Mouse (Mus musculus): ENCODE measurements around the gene Rps3.

Gene Rps3

GRCm38 (mm10) chr7:99443164-99443563, 40.4 kb downstream of the Rps3 start:
- no peak for DNase-seq (ENCODE audit: low spot score in 2 of 2)

DNA sequence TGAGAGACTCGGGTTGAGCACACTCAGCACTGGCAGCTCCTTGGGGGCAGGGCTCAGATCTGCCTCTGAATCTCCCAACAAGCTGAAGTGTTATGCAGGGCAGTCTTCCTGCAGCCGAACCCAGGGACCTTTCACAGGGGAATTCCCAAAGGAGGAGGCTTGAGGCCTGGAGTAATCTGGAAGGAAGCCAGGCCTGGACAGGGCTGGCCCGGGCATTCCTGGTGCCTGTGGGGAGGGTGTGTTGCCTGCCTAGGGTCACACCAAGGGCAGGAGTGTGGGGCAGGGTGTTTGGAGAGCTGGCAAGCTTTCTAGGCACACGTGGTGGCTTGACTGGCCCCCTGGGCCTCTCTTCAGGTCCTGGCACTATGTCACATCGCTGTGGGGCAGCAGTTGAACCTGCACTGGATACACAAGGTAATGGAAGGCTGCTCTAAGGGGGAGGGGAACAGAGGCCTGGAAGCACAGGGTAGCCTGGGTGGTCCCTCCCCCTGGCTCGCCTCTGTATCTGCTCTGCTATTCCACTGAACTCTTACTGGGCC, 41.9 kb downstream of the Rps3 start:
- no peak for DNase-seq (ENCODE audit: low spot score in 2 of 2)

DNA sequence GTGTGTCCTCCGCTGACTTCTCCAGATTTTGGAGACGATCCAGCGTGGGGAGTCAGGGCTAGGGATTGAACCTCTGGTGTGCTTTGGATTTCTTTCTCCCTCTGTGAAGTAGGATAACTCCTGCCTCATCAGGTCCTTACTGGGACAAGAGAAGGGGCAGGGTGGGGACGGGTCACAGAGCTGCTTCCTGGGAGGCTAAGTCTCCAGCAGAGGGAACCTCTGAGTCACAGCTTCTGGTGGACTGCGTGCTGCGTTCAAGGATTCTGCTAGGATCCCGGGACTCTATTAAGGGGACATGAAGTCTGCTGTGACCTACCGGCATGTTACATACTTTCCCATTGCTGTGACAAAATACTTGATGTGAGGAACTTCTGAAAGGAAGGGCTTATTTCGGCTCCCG, 44.7 kb downstream of the Rps3 start:
- no peak for DNase-seq (ENCODE audit: low spot score in 2 of 2)

- no peak for DNase-seq (ENCODE audit: low spot score in 2 of 2)
These were observed 47.0 kb downstream of the Rps3 start for GRCm38 (mm10) chr7:99436530-99436929.

DNA sequence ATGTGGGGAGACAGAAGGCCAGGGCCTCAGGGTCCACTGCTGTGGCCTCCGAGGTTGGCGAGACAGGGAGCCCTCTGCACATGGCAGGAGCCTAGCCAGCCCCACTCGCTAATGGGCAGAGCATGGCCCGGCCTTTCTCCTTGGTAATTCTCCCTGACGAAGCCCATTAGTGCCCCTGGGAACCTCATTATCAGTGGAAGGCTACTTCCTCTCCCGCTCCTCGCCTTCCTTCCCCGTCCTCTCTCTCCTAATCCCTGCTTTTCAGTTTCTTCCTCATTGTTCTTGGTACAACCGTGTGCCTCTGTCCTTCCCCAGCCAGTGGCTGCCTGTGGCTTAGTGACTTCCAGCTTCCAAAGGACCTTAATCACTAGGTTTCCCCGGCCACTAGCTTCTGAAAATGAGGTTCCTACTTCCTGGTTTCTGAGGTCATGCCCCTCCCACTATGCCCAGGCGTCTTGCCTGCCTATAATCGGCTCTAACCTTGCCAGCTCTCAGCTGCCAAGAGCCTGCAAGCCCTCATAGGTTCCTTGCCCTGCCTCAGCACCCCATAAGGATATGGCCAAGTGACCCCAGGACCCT, 48.8 kb downstream of the Rps3 start:
- peak in 1 of 2 experiments; percentile 27 for DNase-seq (ENCODE audit: low spot score in 2 of 2)

DNA sequence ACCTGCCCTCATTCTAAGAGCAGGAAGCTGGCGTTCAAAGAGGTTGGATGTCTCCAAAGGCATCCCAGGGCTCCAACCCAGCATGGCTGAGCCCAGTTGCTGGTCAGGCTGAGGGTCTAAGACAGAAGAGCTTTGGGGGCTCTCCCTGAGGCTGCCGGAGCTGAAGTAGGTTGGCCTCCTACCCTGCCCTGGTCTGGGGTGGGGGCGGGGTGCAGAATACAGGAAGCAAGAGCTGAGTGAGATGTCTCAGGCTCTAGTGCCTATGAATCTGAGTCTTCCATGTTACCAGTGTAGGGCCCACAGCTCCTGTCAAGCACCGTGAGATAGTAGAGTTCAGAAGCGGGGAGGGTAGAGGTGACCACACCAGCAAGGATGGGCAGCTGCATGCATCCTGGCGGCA, 50.7 kb downstream of the Rps3 start:
- no peak for DNase-seq (ENCODE audit: low spot score in 2 of 2)

DNA sequence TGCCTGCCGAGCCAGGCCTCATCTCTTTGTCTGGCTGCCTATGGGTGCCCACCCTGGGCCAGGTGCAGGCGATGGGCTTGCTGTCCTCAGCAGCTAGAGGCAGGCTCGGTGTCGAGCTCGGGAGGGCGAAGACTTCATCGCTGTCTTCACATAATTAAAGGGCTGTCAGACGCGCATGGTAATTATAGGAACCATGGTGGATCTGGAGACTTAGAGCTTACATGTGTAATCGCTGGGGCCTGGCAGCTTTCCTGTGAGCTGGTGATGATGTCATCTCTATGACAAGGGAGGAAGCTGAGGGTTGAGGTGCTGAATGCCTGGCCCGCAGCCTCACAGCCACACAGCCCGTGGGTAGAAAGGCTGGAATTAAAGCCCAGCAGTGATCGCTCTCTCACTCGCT, 51.3 kb downstream of the Rps3 start:
- DNase-seq (ENCODE audit: low spot score in 2 of 2) = no peak

GRCm38 (mm10) chr7:99430246-99430645, 53.3 kb downstream of the Rps3 start:
- DNase-seq (ENCODE audit: low spot score in 2 of 2) = no peak

DNA sequence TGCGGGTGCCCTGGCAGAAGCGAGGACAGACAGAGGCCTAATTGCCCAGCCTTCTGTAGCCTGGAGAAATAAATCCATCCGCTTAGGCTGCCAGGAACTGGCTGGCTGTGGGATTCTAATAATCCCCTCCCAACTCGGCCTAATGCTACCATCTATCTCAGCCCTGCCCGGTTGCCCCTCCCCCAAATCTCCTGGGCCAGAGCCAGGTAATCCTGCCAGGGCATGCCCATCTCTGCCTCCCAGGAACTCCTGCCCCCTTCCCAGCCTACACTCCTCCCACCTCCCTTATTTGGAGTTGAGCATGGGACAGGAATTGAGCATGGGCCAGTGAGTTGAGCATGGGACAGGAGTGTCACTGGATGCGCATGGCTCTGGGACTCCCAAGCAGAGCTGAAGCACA, 53.8 kb downstream of the Rps3 start:
- DNase-seq (ENCODE audit: low spot score in 2 of 2) = no peak

DNA sequence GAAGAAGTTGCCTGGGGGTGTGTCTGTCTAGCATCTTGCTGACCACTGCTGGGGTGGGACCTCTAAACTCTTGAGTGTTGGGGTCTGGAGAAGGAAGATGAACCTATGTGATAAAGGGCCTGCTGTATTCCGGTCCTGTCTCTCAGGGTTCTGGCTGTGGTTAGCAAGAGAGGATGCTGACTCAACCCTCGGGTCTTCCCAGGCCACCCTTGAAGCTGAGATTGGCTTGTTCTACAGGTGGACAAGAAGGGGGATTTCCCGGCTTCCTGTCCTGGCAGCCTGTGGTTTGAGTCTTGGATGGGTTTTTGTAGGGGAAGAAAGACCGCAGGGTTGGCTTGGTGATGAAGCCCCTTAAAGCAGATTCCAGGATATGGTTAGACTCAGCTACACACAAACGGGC, 54.7 kb downstream of the Rps3 start:
- DNase-seq (ENCODE audit: low spot score in 2 of 2) = no peak

DNA sequence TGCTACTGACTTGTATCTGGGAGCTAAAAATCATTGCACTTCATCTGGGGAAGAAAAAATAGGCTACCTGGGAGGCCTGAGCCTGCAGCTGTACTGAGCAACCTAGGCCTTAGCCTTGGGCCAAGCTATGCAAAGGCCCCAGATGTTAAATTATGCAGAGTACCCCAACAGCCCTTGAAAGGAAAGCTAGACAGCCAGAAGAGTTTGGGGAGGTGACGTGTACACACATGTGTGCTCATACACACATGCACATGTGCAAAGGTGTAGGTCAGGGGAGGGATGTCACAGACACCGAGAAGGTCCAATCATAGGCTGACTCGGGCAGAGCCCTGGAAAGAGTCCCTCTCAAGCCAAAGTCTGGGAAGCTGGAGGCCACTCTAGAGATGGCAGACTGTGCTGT, 55.6 kb downstream of the Rps3 start:
- DNase-seq (ENCODE audit: low spot score in 2 of 2) = no peak
